Mouse (Mus musculus) embryonic fibroblast, embryonic 13.5 days (primary cell): ENCODE results near the gene Cpvl.

Experiments
- CTCF ChIP-seq: IDR thresholded peaks from 2 replicates; pipeline ENCODE4 v1.5.1; 2011; ENCODE audit warnings: mild to moderate bottlenecking, control low read depth, low read length, moderate library complexity, borderline replicate concordance; ENCODE audit not compliant: insufficient read depth
- POLR2A ChIP-seq: IDR thresholded peaks from 2 replicates; pipeline ENCODE4 v1.6.1; 2011; ENCODE audit warnings: low read depth, mild to moderate bottlenecking, control low read depth, low read length, moderate library complexity

DNA sequence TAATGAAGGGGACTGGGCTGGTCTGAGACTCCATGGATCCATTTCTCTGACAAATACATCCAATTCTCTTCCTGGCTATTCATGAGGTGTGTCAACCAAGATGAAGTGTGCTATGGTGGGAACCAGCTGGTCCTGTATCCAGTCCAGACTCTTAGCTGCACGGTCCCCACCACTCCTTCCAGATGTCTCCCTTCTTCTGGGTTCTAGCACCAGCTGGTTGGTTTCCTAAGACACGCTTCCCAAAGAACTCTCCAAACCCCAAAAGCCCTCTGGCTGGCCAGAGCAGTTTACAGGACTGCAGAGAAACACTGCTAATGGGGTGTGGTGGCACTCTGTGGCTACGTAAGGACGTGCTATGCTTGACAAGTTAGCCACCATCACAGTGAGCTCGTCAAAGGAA, 40.4 kb upstream of the Cpvl start:
- TF ChIP-seq CTCF (no peak), POLR2A (no peak)
